Mouse (Mus musculus): ENCODE data around the gene Olfr517.

Gene Olfr517

GRCm38 (mm10) chr7:108872279-108872678 is at the start of gene Olfr517:
Olfr517 (minus strand) TSS chr7:108872379.
- no peak for TF ChIP-seq GATA4 (IDR thresholded peaks at IDR 0.05; ENCODE audit: insufficient replicate concordance, low read length)

- TF ChIP-seq GATA4 (IDR thresholded peaks at IDR 0.05; ENCODE audit: insufficient replicate concordance, low read length), result no peak
Observed at GRCm38 (mm10) chr7:108903969-108904368, 31.8 kb upstream of the Olfr517 start.

GRCm38 (mm10) chr7:108894320-108894719 is 22.1 kb upstream of the Olfr517 start, which contains the start of gene Olfr519:
Olfr519 (minus strand) TSS chr7:108894420.
- no peak for TF ChIP-seq GATA4 (IDR thresholded peaks at IDR 0.05; ENCODE audit: insufficient replicate concordance, low read length)

GRCm38 (mm10) chr7:108884906-108885305 is 12.7 kb upstream of the Olfr517 start, which contains the start of gene Olfr518:
Olfr518 (minus strand) TSS chr7:108885006.
- TF ChIP-seq GATA4 (IDR thresholded peaks at IDR 0.05; ENCODE audit: insufficient replicate concordance, low read length), result no peak

GRCm38 (mm10) chr7:108850429-108850828 is 21.8 kb downstream of the Olfr517 start, which contains the start of gene Olfr516:
Olfr516 (minus strand) TSS chr7:108850529.
- no peak for TF ChIP-seq GATA4 (IDR thresholded peaks at IDR 0.05; ENCODE audit: insufficient replicate concordance, low read length)

GRCm38 (mm10) chr7:108825897-108826296 is 46.3 kb downstream of the Olfr517 start, which contains the start of gene Olfr514:
Olfr514 (minus strand) TSS chr7:108825997.
- TF ChIP-seq GATA4 (IDR thresholded peaks at IDR 0.05; ENCODE audit: insufficient replicate concordance, low read length), result no peak
